Mouse (Mus musculus): ENCODE results near the gene Cadm4.
A peak's percentile ranks its signal among the peaks of the same experiment; 100 is the strongest.
"Not testable (repeated sequence)": the region's sequence is repeated elsewhere in the genome, so short reads cannot be mapped to it uniquely, and the experiment has no call there.

Gene Cadm4

GRCm38 (mm10) chr7:24467886-24468285, 13.9 kb upstream of the Cadm4 start:
- DNase-seq (ENCODE audit: low spot score) = no peak

GRCm38 (mm10) chr7:24469126-24469525, 12.7 kb upstream of the Cadm4 start:
- DNase-seq (ENCODE audit: low spot score) = no peak

GRCm38 (mm10) chr7:24470356-24470755, 11.5 kb upstream of the Cadm4 start:
- no peak for DNase-seq (ENCODE audit: low spot score)

- DNase-seq (ENCODE audit: low spot score) = no peak
Measured at GRCm38 (mm10) chr7:24472442-24472841, 9.4 kb upstream of the Cadm4 start.

DNA sequence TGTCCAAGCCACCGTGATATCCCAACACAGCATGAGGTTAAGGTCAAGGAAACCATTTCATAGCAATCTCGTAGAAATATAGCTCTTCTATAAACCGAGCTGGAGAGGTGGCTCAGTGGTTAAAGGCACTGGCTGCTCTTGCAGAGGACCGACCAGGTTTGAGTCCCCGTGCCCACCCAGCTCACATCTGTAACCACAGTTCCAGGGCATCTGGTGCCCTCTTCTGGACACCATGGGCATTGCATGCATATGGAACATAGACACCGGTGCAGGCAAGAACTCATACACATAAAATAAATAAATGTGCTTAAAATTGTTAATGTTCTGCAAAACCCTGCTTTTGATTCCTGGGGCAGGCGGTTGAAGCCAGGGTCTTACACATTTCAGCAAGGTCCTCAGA, 8.9 kb upstream of the Cadm4 start:
- no peak for DNase-seq (ENCODE audit: low spot score)

DNA sequence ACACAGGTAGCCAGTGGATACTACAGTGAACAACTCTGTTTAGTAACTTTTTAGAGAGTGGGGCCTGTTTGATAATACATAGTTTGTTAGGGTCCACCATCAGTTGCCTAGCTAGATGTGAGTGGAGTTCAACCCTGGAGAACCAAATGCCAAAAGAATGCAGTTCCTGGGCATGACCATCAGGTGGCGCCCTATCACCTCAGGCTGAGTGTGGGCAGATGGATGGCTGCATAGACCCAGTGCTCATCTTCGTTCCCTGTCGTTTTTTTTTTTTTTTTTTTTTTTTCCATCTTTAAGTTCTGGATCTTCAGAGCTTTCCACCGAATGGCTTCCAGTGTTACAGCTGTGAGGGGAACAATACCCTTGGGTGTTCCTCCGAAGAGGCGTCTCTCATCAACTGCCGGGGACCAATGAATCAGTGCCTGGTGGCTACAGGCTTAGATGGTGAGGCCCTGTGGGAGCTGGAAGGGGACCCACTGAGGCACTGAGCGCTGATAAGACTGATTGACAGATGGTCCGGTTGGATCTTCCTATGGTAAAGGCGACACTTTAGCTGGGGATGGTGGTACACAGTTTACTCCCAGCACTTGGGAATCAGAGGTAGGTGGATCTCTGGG, 7.8 kb upstream of the Cadm4 start:
- DNase-seq (ENCODE audit: low spot score) = peak; percentile 62

DNA sequence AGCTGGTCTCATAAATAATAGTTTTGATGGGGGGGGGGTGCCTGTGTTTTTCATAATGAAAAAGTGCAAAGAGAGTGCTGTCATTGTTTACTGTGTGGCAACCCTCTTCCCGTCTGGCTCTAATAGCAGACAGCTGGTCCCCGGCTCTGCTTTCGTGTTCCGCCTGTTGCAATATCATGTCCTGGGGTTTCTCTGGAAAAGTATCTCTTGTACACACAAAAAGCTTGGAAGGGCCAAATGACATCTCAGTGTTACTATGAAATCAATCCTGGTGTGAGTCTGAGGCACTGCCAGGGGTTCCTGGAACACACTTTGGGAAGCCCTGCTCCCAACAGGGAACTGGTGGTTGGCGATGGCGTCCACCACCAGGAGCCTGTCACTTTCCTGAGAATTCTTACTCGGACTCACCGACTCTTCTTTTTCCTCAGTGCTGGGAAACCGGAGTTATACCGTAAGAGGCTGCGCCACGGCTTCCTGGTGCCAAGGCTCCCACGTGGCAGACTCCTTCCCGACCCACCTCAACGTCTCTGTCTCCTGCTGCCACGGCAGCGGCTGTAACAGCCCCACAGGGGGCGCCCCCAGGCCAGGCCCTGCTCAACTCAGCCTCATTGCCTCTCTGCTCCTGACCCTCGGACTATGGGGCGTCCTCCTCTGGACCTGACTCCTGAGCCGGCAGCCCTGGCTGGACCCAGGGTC, 6.9 kb upstream of the Cadm4 start:
- DNase-seq (ENCODE audit: low spot score) = no peak

DNA sequence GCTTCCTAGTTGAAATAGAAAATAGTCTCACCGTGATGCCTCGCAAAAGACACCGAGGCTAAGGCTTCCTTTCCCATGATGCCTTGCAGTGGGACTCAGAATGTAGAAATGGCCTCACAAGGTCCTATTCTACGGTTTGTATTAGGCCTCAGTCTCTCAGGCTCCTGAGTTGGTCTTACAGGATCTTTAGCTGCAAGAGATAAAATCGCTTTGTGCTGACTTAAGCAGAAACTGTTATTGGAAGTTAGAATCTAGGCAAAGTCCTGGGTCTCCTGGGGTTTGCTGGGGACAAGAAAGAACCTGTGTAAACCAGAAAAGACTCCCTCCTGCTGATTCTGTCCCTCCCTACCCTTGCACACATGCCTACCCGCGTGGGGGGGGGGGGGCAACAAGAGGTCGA, 5.5 kb upstream of the Cadm4 start:
- DNase-seq (ENCODE audit: low spot score) = no peak

- no peak for DNase-seq (ENCODE audit: low spot score)
Measured at GRCm38 (mm10) chr7:24476856-24477255, 5.0 kb upstream of the Cadm4 start.

DNA sequence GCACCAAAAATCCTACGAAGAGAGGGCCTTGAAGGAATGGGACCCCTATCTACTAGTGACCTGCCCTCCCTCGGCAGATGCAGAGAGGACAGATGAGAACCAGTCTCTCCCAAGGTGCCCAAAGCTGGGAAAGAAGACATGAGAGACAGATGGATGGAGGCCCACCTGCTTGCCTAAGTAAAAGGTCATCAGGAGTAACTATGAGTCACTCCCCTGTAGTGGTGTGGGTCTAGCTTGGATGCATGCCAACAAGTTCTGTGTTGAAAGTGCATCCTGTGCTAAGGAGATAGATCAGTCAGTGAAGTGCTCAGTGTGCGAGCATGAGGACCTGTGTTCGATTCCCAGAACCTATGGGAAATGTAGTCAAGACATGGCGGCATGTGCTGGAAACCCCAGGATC, 2.9 kb upstream of the Cadm4 start:
- no peak for DNase-seq (ENCODE audit: low spot score)

GRCm38 (mm10) chr7:24479685-24480084, 2.1 kb upstream of the Cadm4 start:
- no peak for DNase-seq (ENCODE audit: low spot score)

GRCm38 (mm10) chr7:24480121-24480941, 1.5 kb upstream of the Cadm4 start:
- no peak for DNase-seq (ENCODE audit: low spot score)

GRCm38 (mm10) chr7:24480986-24481473, 793 bp upstream of the Cadm4 start:
- DNase-seq (ENCODE audit: low spot score) = no peak

DNA sequence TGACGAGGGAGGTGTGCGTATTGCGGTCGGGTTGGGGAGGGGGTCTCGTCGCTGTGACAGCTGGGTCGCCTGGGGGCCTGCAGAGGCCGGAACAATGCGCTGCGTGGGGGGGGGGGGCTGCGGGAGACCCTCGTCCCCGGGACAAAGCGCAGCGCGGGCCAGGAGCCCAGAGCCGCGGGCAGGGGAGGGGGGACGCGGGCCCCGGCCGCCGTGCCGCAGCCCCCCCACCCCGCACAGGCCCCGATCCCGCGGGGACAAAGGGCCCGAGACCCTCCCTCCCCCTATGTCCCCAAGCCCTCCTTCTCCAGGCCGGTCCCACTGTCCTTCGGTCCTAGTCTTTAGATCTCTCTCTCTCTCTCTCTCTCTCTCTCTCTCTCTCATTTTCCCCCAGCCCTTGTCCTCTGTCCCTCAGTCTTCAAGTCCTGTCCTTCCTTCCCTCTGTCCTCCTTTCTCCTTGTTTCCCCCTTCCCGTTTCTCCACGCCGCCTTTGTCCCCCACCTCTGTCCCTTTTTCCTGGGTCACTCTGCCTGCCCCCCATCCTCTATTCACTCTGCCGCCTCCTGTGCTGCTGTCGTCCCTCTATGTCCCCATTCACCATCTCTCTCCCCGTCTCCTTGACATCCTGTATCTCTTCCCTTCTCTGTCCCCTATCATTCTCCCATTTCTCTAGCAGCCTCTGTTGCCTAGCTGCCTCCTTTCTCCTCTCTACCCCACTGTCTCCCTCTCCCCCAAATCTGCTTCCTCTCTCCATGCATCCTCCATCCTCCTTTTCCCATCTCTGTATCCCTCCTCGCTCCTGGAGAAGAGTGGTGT, 591 bp downstream of the Cadm4 start:
- DNase-seq (ENCODE audit: low spot score) = no peak

DNA sequence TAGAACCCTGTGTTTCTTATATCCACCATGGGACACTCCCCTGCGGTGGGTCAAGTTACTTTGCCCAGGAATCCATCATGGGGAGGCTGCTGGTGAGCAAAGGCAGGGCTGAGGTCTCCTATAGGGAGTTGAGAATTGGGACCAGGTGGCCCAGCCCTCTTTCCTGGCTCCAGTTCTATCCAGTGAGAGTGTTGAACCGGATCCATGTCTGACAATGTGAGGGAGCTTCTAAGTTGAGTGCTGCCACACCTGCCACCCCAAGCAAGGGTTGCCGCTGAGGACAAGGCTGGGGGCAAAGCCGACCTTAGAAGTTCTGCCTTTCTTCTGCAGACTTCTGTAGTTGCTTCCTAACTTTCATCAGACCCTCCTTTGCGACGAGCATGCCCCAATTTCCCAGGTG, 1.5 kb downstream of the Cadm4 start:
- DNase-seq (ENCODE audit: low spot score) = not testable (repeated sequence)

DNA sequence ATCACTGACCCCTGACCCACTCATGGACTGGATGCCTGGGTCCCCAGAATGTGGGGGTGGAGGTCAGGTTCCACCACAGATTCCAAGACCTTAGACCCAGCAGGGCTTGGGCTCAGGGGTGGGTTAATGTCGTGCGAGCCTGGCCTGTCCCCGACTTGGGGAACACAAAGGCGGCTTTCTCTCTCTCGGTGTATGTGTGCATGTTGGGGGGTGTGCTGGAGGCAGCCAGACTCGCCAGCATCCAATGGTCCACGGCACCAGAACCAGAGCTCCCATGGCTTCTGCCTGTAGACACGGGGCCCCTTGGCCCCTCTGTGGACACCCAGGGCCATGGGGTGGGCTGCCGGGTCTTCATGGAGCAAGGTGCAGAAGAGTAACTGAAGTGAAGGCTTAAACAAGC, 3.7 kb downstream of the Cadm4 start:
- DNase-seq (ENCODE audit: low spot score) = no peak

- DNase-seq (ENCODE audit: low spot score) = no peak
Measured at GRCm38 (mm10) chr7:24486654-24487130, 4.9 kb downstream of the Cadm4 start.

DNA sequence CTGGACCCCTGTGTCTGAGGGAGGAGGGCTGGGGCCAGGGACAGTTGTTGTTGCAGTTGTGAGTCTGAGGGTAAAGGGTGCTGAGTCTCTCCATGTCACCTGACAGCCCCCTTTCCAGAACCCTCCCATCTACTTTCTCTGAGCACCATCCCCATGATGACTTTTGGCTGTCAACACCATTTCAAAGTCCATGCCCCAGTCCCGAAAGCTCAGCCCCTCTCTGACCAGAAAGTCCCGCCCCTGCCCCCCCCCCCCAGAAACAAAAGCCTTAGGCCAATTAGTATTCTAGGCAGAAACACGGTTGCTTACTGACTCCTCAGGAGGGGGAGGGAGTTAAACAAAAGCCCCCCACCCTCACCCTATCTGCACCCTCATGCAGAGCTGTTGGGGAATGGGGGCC, 5.6 kb downstream of the Cadm4 start:
- no peak for DNase-seq (ENCODE audit: low spot score)

GRCm38 (mm10) chr7:24488303-24488702, 6.5 kb downstream of the Cadm4 start:
- no peak for DNase-seq (ENCODE audit: low spot score)

DNA sequence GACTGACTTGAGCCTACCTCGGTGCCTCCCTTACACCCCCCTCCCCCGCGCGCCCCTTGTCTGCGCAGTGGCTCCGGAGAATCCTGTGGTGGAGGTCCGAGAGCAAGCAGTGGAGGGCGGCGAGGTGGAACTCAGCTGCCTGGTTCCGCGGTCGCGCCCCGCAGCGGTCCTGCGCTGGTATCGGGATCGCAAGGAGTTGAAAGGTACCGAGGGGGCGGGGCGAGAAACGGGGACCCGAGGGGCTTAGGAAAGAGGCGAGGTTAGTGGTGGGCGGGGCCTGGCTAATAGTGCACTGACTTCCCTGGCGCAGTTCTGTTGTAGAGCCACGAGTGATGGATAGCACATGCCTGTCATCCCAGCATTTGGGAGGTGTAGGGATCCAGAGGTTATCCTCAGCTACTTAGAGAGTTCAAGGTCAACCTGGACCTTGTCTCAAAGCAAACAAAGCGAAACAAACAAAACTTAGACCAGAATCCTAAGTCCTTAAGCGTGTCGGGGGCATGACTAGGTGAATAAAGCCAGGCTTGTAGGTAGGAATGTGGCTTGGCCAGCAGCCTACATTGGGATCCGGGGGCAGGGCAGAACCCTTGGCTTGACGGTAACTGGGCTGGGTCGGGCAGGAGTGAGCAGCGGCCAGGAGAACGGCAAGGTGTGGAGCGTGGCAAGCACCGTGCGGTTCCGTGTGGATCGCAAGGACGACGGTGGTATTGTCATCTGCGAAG, 18.2 kb downstream of the Cadm4 start:
- no peak for DNase-seq (ENCODE audit: low spot score)

DNA sequence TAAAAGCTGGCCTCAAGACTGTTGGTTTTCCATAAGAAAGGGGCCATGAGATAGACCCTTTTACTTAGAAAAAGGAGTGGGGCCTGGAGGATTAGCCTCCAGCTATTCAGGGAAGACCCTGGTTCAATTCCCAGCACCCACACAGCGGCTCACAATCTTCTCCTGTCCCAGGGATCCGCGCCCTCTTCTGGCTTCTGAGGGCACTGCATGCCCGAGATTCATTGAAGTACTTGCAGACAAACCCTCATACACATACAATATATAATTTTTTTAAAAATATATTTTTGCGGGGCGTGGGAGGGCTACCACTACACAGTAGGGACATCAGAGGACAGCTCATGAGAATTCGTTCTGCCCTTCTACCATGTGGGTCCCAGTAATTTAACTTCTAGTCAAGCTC, 19.1 kb downstream of the Cadm4 start:
- no peak for DNase-seq (ENCODE audit: low spot score)
